Mouse (Mus musculus) gonadal fat pad, adult 2 months (tissue): ENCODE measurements at regions not wholly inside any gene's neighbourhood (a gene's known extent, or its start where the extent isn't known, plus 50 kb on each side); places are given as distances from the start of the nearest gene placed in this dataset.

ENCODE experiments used
- DNase-seq: peaks from one replicate; pipeline ENCODE4 v3.0.0-alpha.2; 2012; ENCODE audit warnings: low read depth

GRCm38 (mm10) chr3:38697349-38697748, 189.4 kb upstream of the Fat4 start:
- no peak for DNase-seq

- DNase-seq = no peak
Observed at GRCm38 (mm10) chr3:38695836-38696235, 190.9 kb upstream of the Fat4 start.

GRCm38 (mm10) chr3:38692768-38693167, 194.0 kb upstream of the Fat4 start:
- DNase-seq = no peak

GRCm38 (mm10) chr3:38684247-38684991, 199.8 kb upstream of the Ankrd50 start:
- DNase-seq = no peak

GRCm38 (mm10) chr3:38663670-38664494, 179.2 kb upstream of the Ankrd50 start:
- no peak for DNase-seq

- no peak for DNase-seq
Observed at GRCm38 (mm10) chr3:38663023-38663422, 178.4 kb upstream of the Ankrd50 start.

GRCm38 (mm10) chr3:38656790-38657189, 172.1 kb upstream of the Ankrd50 start:
- no peak for DNase-seq

GRCm38 (mm10) chr3:38653928-38654327, 169.3 kb upstream of the Ankrd50 start:
- DNase-seq = no peak

- no peak for DNase-seq
Observed at GRCm38 (mm10) chr3:38652985-38653685, 168.5 kb upstream of the Ankrd50 start.

GRCm38 (mm10) chr3:38650176-38650575, 165.5 kb upstream of the Ankrd50 start:
- no peak for DNase-seq

- DNase-seq = no peak
Observed at GRCm38 (mm10) chr3:38648633-38649032, 164.0 kb upstream of the Ankrd50 start.

- DNase-seq = no peak
Observed at GRCm38 (mm10) chr3:38647737-38648330, 163.2 kb upstream of the Ankrd50 start.

- no peak for DNase-seq
Observed at GRCm38 (mm10) chr3:38641733-38642132, 157.1 kb upstream of the Ankrd50 start.

- DNase-seq = no peak
Observed at GRCm38 (mm10) chr3:38636806-38637205, 152.2 kb upstream of the Ankrd50 start.

- DNase-seq = no peak
Observed at GRCm38 (mm10) chr3:38633347-38633746, 148.7 kb upstream of the Ankrd50 start.

GRCm38 (mm10) chr3:38625575-38626184, 141.0 kb upstream of the Ankrd50 start:
- DNase-seq = no peak

GRCm38 (mm10) chr3:38617989-38618388, 133.3 kb upstream of the Ankrd50 start:
- DNase-seq = no peak

GRCm38 (mm10) chr3:38617217-38617616, 132.6 kb upstream of the Ankrd50 start:
- DNase-seq = peak; percentile 14

GRCm38 (mm10) chr3:38613706-38614105, 129.1 kb upstream of the Ankrd50 start:
- DNase-seq = no peak

- no peak for DNase-seq
Observed at GRCm38 (mm10) chr3:38591531-38591930, 106.9 kb upstream of the Ankrd50 start.

- no peak for DNase-seq
Observed at GRCm38 (mm10) chr3:38588966-38589365, 104.3 kb upstream of the Ankrd50 start.

GRCm38 (mm10) chr3:38585509-38585908, 100.9 kb upstream of the Ankrd50 start:
- DNase-seq = peak; percentile 37
